Mouse (Mus musculus) ovary, postnatal 14 days (tissue): ENCODE measurements at regions not wholly inside any gene's neighbourhood (a gene's known extent, or its start where the extent isn't known, plus 50 kb on each side); places are given as distances from the start of the nearest gene placed in this dataset.
A peak's percentile ranks its signal among the peaks of the same experiment; 100 is the strongest.

Source experiments
- DNase-seq: peaks from one replicate; pipeline ENCODE4 v3.0.0; 2022; ENCODE audit warnings: low spot score

- DNase-seq = peak; percentile 1
Observed at GRCm38 (mm10) chrX:107577501-107577900, 90.3 kb upstream of the Tbx22 start.
